Mouse (Mus musculus): Measurements from ENCODE around the gene Hexb. TPM values are rescaled to one million over a fixed set of nuclear protein-coding genes. Genes with fewer than 3 reads are reported as not detected.
A peak's percentile ranks its signal among the peaks of the same experiment; 100 is the strongest.
"Not testable (repeated sequence)": the region's sequence is repeated elsewhere in the genome, so short reads cannot be mapped to it uniquely, and the experiment has no call there.

The Hexb gene
- total RNA-seq, 1 experiment from 2014 or later = 29.5 TPM

- no peak for ATAC-seq (replicated peaks; ENCODE audit: low read depth, poor library complexity, severe bottlenecking)
Observed at GRCm38 (mm10) chr13:97184656-97185055, 13.5 kb downstream of the Hexb start.

GRCm38 (mm10) chr13:97184168-97184567 lies 14.0 kb downstream of the Hexb start:
- ATAC-seq (replicated peaks; ENCODE audit: low read depth, poor library complexity, severe bottlenecking) = no peak

- no peak for ATAC-seq (replicated peaks; ENCODE audit: low read depth, poor library complexity, severe bottlenecking)
Observed at GRCm38 (mm10) chr13:97182821-97183220, 15.3 kb downstream of the Hexb start.

- ATAC-seq (replicated peaks; ENCODE audit: low read depth, poor library complexity, severe bottlenecking) = no peak
Observed at GRCm38 (mm10) chr13:97180113-97180828, 17.9 kb downstream of the Hexb start.

GRCm38 (mm10) chr13:97178943-97179342 lies 19.2 kb downstream of the Hexb start:
- ATAC-seq (replicated peaks; ENCODE audit: low read depth, poor library complexity, severe bottlenecking) = no peak

- no peak for ATAC-seq (replicated peaks; ENCODE audit: low read depth, poor library complexity, severe bottlenecking)
Observed at GRCm38 (mm10) chr13:97176731-97177130, 21.4 kb downstream of the Hexb start.

GRCm38 (mm10) chr13:97175520-97176264 lies 22.5 kb downstream of the Hexb start:
- no peak for ATAC-seq (replicated peaks; ENCODE audit: low read depth, poor library complexity, severe bottlenecking)

GRCm38 (mm10) chr13:97145834-97146233 lies 52.3 kb downstream of the Hexb start:
- peak; percentile 87 for ATAC-seq (replicated peaks; ENCODE audit: low read depth, poor library complexity, severe bottlenecking)

GRCm38 (mm10) chr13:97142321-97142720 lies 55.8 kb downstream of the Hexb start:
- no peak for ATAC-seq (replicated peaks; ENCODE audit: low read depth, poor library complexity, severe bottlenecking)

GRCm38 (mm10) chr13:97138404-97138931 lies 59.7 kb downstream of the Hexb start:
- not testable (repeated sequence) for ATAC-seq (replicated peaks; ENCODE audit: low read depth, poor library complexity, severe bottlenecking)

- ATAC-seq (replicated peaks; ENCODE audit: low read depth, poor library complexity, severe bottlenecking) = peak; percentile 99
Observed at GRCm38 (mm10) chr13:97137466-97138400, 60.4 kb downstream of the Hexb start, which contains the start of the genes Gfm2 and Nsa2. Gene Gfm2 (plus strand): TSS chr13:97137937. Gene Nsa2 (minus strand): TSS chr13:97137937.

- not testable (repeated sequence) for ATAC-seq (replicated peaks; ENCODE audit: low read depth, poor library complexity, severe bottlenecking)
Observed at GRCm38 (mm10) chr13:97130413-97130812, 67.7 kb downstream of the Hexb start.

GRCm38 (mm10) chr13:97129654-97130053 lies 68.5 kb downstream of the Hexb start:
- not testable (repeated sequence) for ATAC-seq (replicated peaks; ENCODE audit: low read depth, poor library complexity, severe bottlenecking)

Other genes starting within 250 kb of the Hexb start
- gene 1700029F12Rik, start 164.0 kb downstream of the Hexb start, total RNA-seq (2017) = not detected in 2 replicates
- 1.7 and 1.8 TPM in 2 replicates for gene Fam169a, start 131.1 kb downstream of the Hexb start, total RNA-seq (2017)
- 1.4 and 2.0 TPM in 2 replicates for gene Gm6169, start 99.1 kb downstream of the Hexb start, total RNA-seq (2017)
- 25.8 and 29.2 TPM in 2 replicates for gene Gfm2, start 60.4 kb downstream of the Hexb start, total RNA-seq (2017)
- gene Nsa2, start 60.4 kb downstream of the Hexb start, total RNA-seq (2017) = 369 and 425 TPM in 2 replicates
- gene Enc1, start 42.7 kb upstream of the Hexb start, total RNA-seq (2017) = 2.4 and 4.8 TPM in 2 replicates

All from common myeloid progenitor, adult 5-6 weeks (primary cell).